Mouse (Mus musculus) cerebellum, adult 11 months (tissue): ENCODE measurements around the gene Bcl2l13.
"Not testable (repeated sequence)": the region's sequence is repeated elsewhere in the genome, so short reads cannot be mapped to it uniquely, and the experiment has no call there.

Experiments used
- DNase-seq: peaks from one replicate; pipeline ENCODE4 v3.0.0; 2022

Gene Bcl2l13

GRCm38 (mm10) chr6:120901776-120902645, 66.0 kb downstream of the Bcl2l13 start:
- no peak for DNase-seq

- no peak for DNase-seq
Measured at GRCm38 (mm10) chr6:120903450-120903912, 67.5 kb downstream of the Bcl2l13 start.

- no peak for DNase-seq
Measured at GRCm38 (mm10) chr6:120903961-120904360, 67.9 kb downstream of the Bcl2l13 start.

- no peak for DNase-seq
Measured at GRCm38 (mm10) chr6:120905111-120905510, 69.1 kb downstream of the Bcl2l13 start.

GRCm38 (mm10) chr6:120906521-120906920, 70.5 kb downstream of the Bcl2l13 start:
- no peak for DNase-seq

- DNase-seq = not testable (repeated sequence)
Measured at GRCm38 (mm10) chr6:120907876-120908597, 72.0 kb downstream of the Bcl2l13 start.

GRCm38 (mm10) chr6:120909501-120909900, 73.5 kb downstream of the Bcl2l13 start:
- DNase-seq = no peak

- no peak for DNase-seq
Measured at GRCm38 (mm10) chr6:120911213-120912007, 75.4 kb downstream of the Bcl2l13 start.

GRCm38 (mm10) chr6:120912931-120913330, 76.9 kb downstream of the Bcl2l13 start:
- no peak for DNase-seq

GRCm38 (mm10) chr6:120913783-120914182, 77.8 kb downstream of the Bcl2l13 start:
- DNase-seq = no peak

- no peak for DNase-seq
Measured at GRCm38 (mm10) chr6:120914533-120914910, 78.5 kb downstream of the Bcl2l13 start.

- no peak for DNase-seq
Measured at GRCm38 (mm10) chr6:120914911-120915648, 79.1 kb downstream of the Bcl2l13 start.

- no peak for DNase-seq
Measured at GRCm38 (mm10) chr6:120915649-120915975, 79.6 kb downstream of the Bcl2l13 start.

- DNase-seq = peak; percentile 37
Measured at GRCm38 (mm10) chr6:120916074-120916971, 80.3 kb downstream of the Bcl2l13 start, which contains the start of gene Bid. TSS of gene Bid (minus strand) at chr6:120916853.

- not testable (repeated sequence) for DNase-seq
Measured at GRCm38 (mm10) chr6:120916972-120917881, 81.2 kb downstream of the Bcl2l13 start.

- no peak for DNase-seq
Measured at GRCm38 (mm10) chr6:120917975-120918374, 82.0 kb downstream of the Bcl2l13 start.

- DNase-seq = not testable (repeated sequence)
Measured at GRCm38 (mm10) chr6:120924791-120925321, 88.8 kb downstream of the Bcl2l13 start.

- DNase-seq = no peak
Measured at GRCm38 (mm10) chr6:120926880-120927279, 90.9 kb downstream of the Bcl2l13 start.

- DNase-seq = peak; percentile 20
Measured at GRCm38 (mm10) chr6:120927765-120928164, 91.8 kb downstream of the Bcl2l13 start.

- DNase-seq = no peak
Measured at GRCm38 (mm10) chr6:120929421-120929820, 93.4 kb downstream of the Bcl2l13 start.
